Mouse (Mus musculus) myocyte (in vitro differentiated cells): ENCODE data around the gene Eml6. TPM values are rescaled to one million over a fixed set of nuclear protein-coding genes. Genes with fewer than 3 reads are reported as not detected.

Experiments used
- H3K27me3 ChIP-seq: one replicate; pipeline ENCODE4 v1.6.1; 2011; ENCODE audit not compliant: control insufficient read depth, insufficient read depth, insufficient read length
- H3K36me3 ChIP-seq: one replicate; pipeline ENCODE4 v1.6.1; 2011; ENCODE audit not compliant: control insufficient read depth, insufficient read depth
- H3K4me2 ChIP-seq: one replicate; pipeline ENCODE4 v1.6.1; 2011; ENCODE audit warnings: low read depth, control low read depth
- H3K4me3 ChIP-seq: one replicate; pipeline ENCODE4 v1.5.1; 2011; ENCODE audit warnings: mild to moderate bottlenecking, control low read depth, moderate library complexity
- H3K79me2 ChIP-seq: one replicate; pipeline ENCODE4 v1.6.1; 2011; ENCODE audit not compliant: control insufficient read depth, insufficient read depth
- H3ac ChIP-seq: one replicate; pipeline ENCODE4 v1.6.1; 2011; ENCODE audit not compliant: control insufficient read depth, insufficient read length
- CEBPB ChIP-seq: IDR thresholded peaks from 2 replicates; pipeline ENCODE4 v1.6.1; 2011; ENCODE audit warnings: mild to moderate bottlenecking, moderate library complexity; ENCODE audit not compliant: poor library complexity, insufficient read depth, severe bottlenecking
- E2F4 ChIP-seq: IDR thresholded peaks from one replicate; pipeline ENCODE4 v1.6.1; 2011; ENCODE audit warnings: mild to moderate bottlenecking, control low read depth, moderate library complexity; ENCODE audit not compliant: insufficient read depth
- MAX ChIP-seq: IDR thresholded peaks from one replicate; pipeline ENCODE4 v1.6.1; 2011; ENCODE audit warnings: low read depth, mild to moderate bottlenecking, control low read depth
- MYOD1 ChIP-seq, 3 experiments: IDR thresholded peaks; one replicate each; pipeline ENCODE4 v1.6.1; 2011; ENCODE audit warnings: control low read depth in 2 of 3, low read depth in 2 of 3, mild to moderate bottlenecking in 2 of 3, moderate library complexity in 1 of 3; ENCODE audit not compliant: insufficient read length in 2 of 3, control insufficient read depth in 1 of 3
- MYOG ChIP-seq, 3 experiments: IDR thresholded peaks; one replicate each; pipeline ENCODE4 v1.6.1; 2011; ENCODE audit warnings: control low read depth in 2 of 3, low read depth in 2 of 3, mild to moderate bottlenecking in 2 of 3; ENCODE audit not compliant: insufficient read length in 2 of 3, control insufficient read depth in 1 of 3, insufficient read depth in 1 of 3
- POLR2A ChIP-seq: IDR thresholded peaks from one replicate; pipeline ENCODE4 v1.6.1; 2011; ENCODE audit warnings: low read depth, mild to moderate bottlenecking, control low read depth, moderate library complexity; ENCODE audit not compliant: insufficient read length
- POLR2AphosphoS2 ChIP-seq: IDR thresholded peaks from one replicate; pipeline ENCODE4 v1.6.1; 2011; ENCODE audit warnings: low read depth, control low read depth; ENCODE audit not compliant: insufficient read length
- REST ChIP-seq: IDR thresholded peaks from one replicate; pipeline ENCODE4 v1.6.1; 2011; ENCODE audit warnings: mild to moderate bottlenecking, control low read depth, moderate library complexity; ENCODE audit not compliant: insufficient read depth, insufficient read length
- SRF ChIP-seq: IDR thresholded peaks from one replicate; pipeline ENCODE4 v1.6.1; 2011; ENCODE audit warnings: low read depth; ENCODE audit not compliant: control insufficient read depth, insufficient read length
- TCF12 ChIP-seq: IDR thresholded peaks from one replicate; pipeline ENCODE4 v1.6.1; 2011; ENCODE audit warnings: mild to moderate bottlenecking, control low read depth; ENCODE audit not compliant: poor library complexity, insufficient read depth, severe bottlenecking
- TCF3 ChIP-seq: IDR thresholded peaks from one replicate; pipeline ENCODE4 v1.6.1; 2011; ENCODE audit warnings: low read depth, control low read depth; ENCODE audit not compliant: insufficient read length
- USF1 ChIP-seq: IDR thresholded peaks from one replicate; pipeline ENCODE4 v1.6.1; 2011; ENCODE audit warnings: low read depth, mild to moderate bottlenecking, control low read depth, moderate library complexity
- polyA plus RNA-seq: library from polyadenylated mRNA; unstranded; fragments of >200 nt; fragmentation: generic; extraction: Trizol; gene quantifications from one replicate; pipeline ENCODE4 v1.2.1, GENCODE M21; 2012; ENCODE audit warnings: missing spikeins

The Eml6 gene
- polyA plus RNA-seq, 1 experiment, result 0.41 TPM

GRCm38 (mm10) chr11:29801432-29802427, 224.1 kb downstream of the Eml6 start:
- Histone ChIP-seq H3K4me2 (no peak overlapping the region), H3ac (no peak overlapping the region), H3K27me3 (no peaks in the 10 kb centered on the region), H3K4me3 (no peak overlapping the region), H3K36me3 (no peaks in the 10 kb centered on the region), H3K79me2 (no peaks in the 10 kb centered on the region)
- TF ChIP-seq MYOD1 (IDR thresholded peaks at IDR 0.05; ENCODE audit: control insufficient read depth in 1 of 3, insufficient read length in 2 of 3, low read depth in 2 of 3), result no peak
- peak; percentile 61 for TF ChIP-seq USF1

- H3K4me3 ChIP-seq, result no peak overlapping the region
- H3K4me2 ChIP-seq, result no peak overlapping the region
- TF ChIP-seq SRF (no peak), TCF3 (no peak), REST (no peak), POLR2AphosphoS2 (no peak), CEBPB (no peak), POLR2A (no peak), TCF12 (no peak), E2F4 (no peak), MAX (no peak), MYOG (IDR thresholded peaks at IDR 0.05; ENCODE audit: control insufficient read depth in 1 of 3, insufficient read depth in 1 of 3, insufficient read length in 2 of 3, low read depth in 2 of 3) (no peak), USF1 (no peak), MYOD1 (IDR thresholded peaks at IDR 0.05; ENCODE audit: control insufficient read depth in 1 of 3, insufficient read length in 2 of 3, low read depth in 2 of 3) (no peak)
- no peaks in the 10 kb centered on the region for H3K27me3 ChIP-seq
- no peak overlapping the region for H3ac ChIP-seq
- H3K79me2 ChIP-seq, result no peaks in the 10 kb centered on the region
- no peaks in the 10 kb centered on the region for H3K36me3 ChIP-seq
Observed at GRCm38 (mm10) chr11:29799839-29800238, 226.0 kb downstream of the Eml6 start.

- Histone ChIP-seq H3K4me3 (no peak overlapping the region), H3ac (no peak overlapping the region), H3K36me3 (no peaks in the 10 kb centered on the region), H3K4me2 (peak overlapping the region; percentile 48), H3K27me3 (no peaks in the 10 kb centered on the region), H3K79me2 (no peaks in the 10 kb centered on the region)
- TF ChIP-seq TCF12 (no peak), MYOD1 (IDR thresholded peaks at IDR 0.05; ENCODE audit: control insufficient read depth in 1 of 3, insufficient read length in 2 of 3, low read depth in 2 of 3) (peak in 1 of 3 experiments; percentile 29)
Observed at GRCm38 (mm10) chr11:29795106-29795505, 230.7 kb downstream of the Eml6 start.

GRCm38 (mm10) chr11:29794475-29794874, 231.4 kb downstream of the Eml6 start:
- H3K4me2 ChIP-seq, result peak overlapping the region; percentile 48
- H3K4me3 ChIP-seq, result no peak overlapping the region
- H3K36me3 ChIP-seq, result no peaks in the 10 kb centered on the region
- no peak overlapping the region for H3ac ChIP-seq
- H3K79me2 ChIP-seq, result no peaks in the 10 kb centered on the region
- TF ChIP-seq CEBPB, result no peak
- TF ChIP-seq TCF12, result peak; percentile 37
- TF ChIP-seq POLR2A, result no peak
- TF ChIP-seq MYOG (IDR thresholded peaks at IDR 0.05; ENCODE audit: control insufficient read depth in 1 of 3, insufficient read depth in 1 of 3, insufficient read length in 2 of 3, low read depth in 2 of 3), result peak in 1 of 3 experiments; percentile 72
- TF ChIP-seq POLR2AphosphoS2, result no peak
- TF ChIP-seq REST, result no peak
- TF ChIP-seq E2F4, result no peak
- TF ChIP-seq SRF, result no peak
- peak in 2 of 3 experiments; percentile 34 to 66 for TF ChIP-seq MYOD1 (IDR thresholded peaks at IDR 0.05; ENCODE audit: control insufficient read depth in 1 of 3, insufficient read length in 2 of 3, low read depth in 2 of 3)
- H3K27me3 ChIP-seq, result no peaks in the 10 kb centered on the region

- no peak overlapping the region for H3K4me2 ChIP-seq
- H3K27me3 ChIP-seq, result no peaks in the 10 kb centered on the region
- no peaks in the 10 kb centered on the region for H3K79me2 ChIP-seq
- no peak overlapping the region for H3ac ChIP-seq
- TF ChIP-seq MYOD1 (IDR thresholded peaks at IDR 0.05; ENCODE audit: control insufficient read depth in 1 of 3, insufficient read length in 2 of 3, low read depth in 2 of 3) (no peak), POLR2AphosphoS2 (no peak), CEBPB (no peak), USF1 (no peak), REST (no peak), MYOG (IDR thresholded peaks at IDR 0.05; ENCODE audit: control insufficient read depth in 1 of 3, insufficient read depth in 1 of 3, insufficient read length in 2 of 3, low read depth in 2 of 3) (no peak), TCF3 (no peak), POLR2A (no peak), SRF (no peak), E2F4 (no peak), TCF12 (no peak), MAX (no peak)
- H3K36me3 ChIP-seq, result no peaks in the 10 kb centered on the region
- no peak overlapping the region for H3K4me3 ChIP-seq
Observed at GRCm38 (mm10) chr11:29790796-29791195, 235.0 kb downstream of the Eml6 start.
